Mouse (Mus musculus) intestine, embryonic 14.5 days (tissue): ENCODE measurements around the gene Cyp4a30b. TPM values are rescaled to one million over a fixed set of nuclear protein-coding genes. Genes with fewer than 3 reads are reported as not detected.
"Not testable (repeated sequence)": the region's sequence is repeated elsewhere in the genome, so short reads cannot be mapped to it uniquely, and the experiment has no call there.

Experiments used
- ATAC-seq: fragments of 200-750 bp; cut with Nextera tagmentation; replicated peaks from 2 replicates; pipeline ENCODE4 v1.8.0; 2017; ENCODE audit warnings: low read depth, moderate number of reproducible peaks, moderate TSS enrichment, moderate library complexity; ENCODE audit not compliant: low FRiP score, low TSS enrichment
- DNase-seq: peaks from one replicate; pipeline ENCODE4 v3.0.0-alpha.2; 2018; ENCODE audit warnings: low spot score
- H3K27ac ChIP-seq: fragments of 300-500 bp; sonication (generic); 2 replicates; pipeline ENCODE4 v1.5.1; 2014; ENCODE audit warnings: low read depth, mild to moderate bottlenecking, control low read depth
- H3K27me3 ChIP-seq: fragments of 300-500 bp; sonication (generic); replicated peaks from 2 replicates; pipeline ENCODE4 v1.6.1; 2014; ENCODE audit warnings: low read length, control low read depth; ENCODE audit not compliant: control insufficient read depth, insufficient read depth
- H3K36me3 ChIP-seq: fragments of 300-500 bp; sonication (generic); 2 replicates; pipeline ENCODE4 v1.6.1; 2014; ENCODE audit warnings: low read length, control low read depth; ENCODE audit not compliant: control insufficient read depth, insufficient read depth
- H3K4me1 ChIP-seq: fragments of 300-500 bp; sonication (generic); replicated peaks from 2 replicates; pipeline ENCODE4 v1.6.1; 2014; ENCODE audit warnings: low read length, control low read depth, mixed read lengths; ENCODE audit not compliant: control insufficient read depth, insufficient read depth
- H3K4me2 ChIP-seq: fragments of 300-500 bp; sonication (generic); 2 replicates; pipeline ENCODE4 v1.6.1; 2014; ENCODE audit warnings: low read length
- H3K4me3 ChIP-seq: fragments of 300-500 bp; sonication (generic); 2 replicates; pipeline ENCODE4 v1.5.1; 2014; ENCODE audit warnings: low read depth, low read length, control low read depth, mixed read lengths
- H3K9ac ChIP-seq: fragments of 300-500 bp; sonication (generic); 2 replicates; pipeline ENCODE4 v1.6.1; 2014; ENCODE audit warnings: mild to moderate bottlenecking, low read length
- H3K9me3 ChIP-seq: fragments of 300-500 bp; sonication (generic); 2 replicates; pipeline ENCODE4 v1.6.1; 2016; ENCODE audit warnings: low read length, control low read depth; ENCODE audit not compliant: control insufficient read depth
- WGBS: fragments of 180-500 bp; shearing (Covaris S2); extraction: QIAGEN DNeasy Blood & Tissue Kit; methylation state at CpG from one replicate; pipeline ENCODE4 v1.1.7; 2014; 5-methylcytosine and 5-hydroxymethylcytosine counted together
- polyA plus RNA-seq: library from polyadenylated mRNA; unstranded; fragments of >200 nt; fragmentation: Nextera tagmentation; extraction: Ambion mirVana; gene quantifications from 2 replicates; pipeline ENCODE4 v1.2.1, GENCODE M21; 2014

Gene Cyp4a30b
- not detected in 2 replicates for polyA plus RNA-seq

DNA sequence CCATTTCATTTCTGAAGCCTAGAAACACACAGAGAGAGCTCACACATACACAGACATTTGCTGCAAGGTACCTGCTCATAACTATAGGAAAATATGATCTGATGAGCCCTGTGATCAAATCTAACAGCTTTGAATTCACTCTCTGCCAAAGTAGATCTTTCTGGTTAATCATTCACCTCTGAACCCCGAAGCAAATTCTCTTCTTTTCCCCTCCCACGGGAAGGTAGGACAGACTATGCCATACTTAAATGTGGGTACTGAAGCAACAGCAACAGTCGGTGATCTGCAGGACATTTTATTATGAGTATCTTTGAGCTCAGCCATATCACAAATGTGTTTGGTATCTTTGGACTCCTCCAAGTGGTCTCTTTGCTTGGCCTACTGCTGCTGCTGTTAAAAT, at the start of gene Cyp4a30b:
TSS of gene Cyp4a30b (plus strand) at position 301 of the 400 bp plus-strand sequence.
- Histone ChIP-seq H3K9me3 (no peaks in the 10 kb centered on the region), H3K27me3 (no peaks in the 10 kb centered on the region), H3K9ac (no peak within 1 kb of the TSS), H3K4me1 (no peaks in the 10 kb centered on the region), H3K36me3 (no peaks in the 10 kb centered on the region), H3K27ac (no peak within 1 kb of the TSS), H3K4me2 (no peak within 1 kb of the TSS), H3K4me3 (no peak within 1 kb of the TSS)
- 66% methylated on average over 3 of the region's 3 CpGs for WGBS
- no peak for ATAC-seq
- DNase-seq, result no peak

DNA sequence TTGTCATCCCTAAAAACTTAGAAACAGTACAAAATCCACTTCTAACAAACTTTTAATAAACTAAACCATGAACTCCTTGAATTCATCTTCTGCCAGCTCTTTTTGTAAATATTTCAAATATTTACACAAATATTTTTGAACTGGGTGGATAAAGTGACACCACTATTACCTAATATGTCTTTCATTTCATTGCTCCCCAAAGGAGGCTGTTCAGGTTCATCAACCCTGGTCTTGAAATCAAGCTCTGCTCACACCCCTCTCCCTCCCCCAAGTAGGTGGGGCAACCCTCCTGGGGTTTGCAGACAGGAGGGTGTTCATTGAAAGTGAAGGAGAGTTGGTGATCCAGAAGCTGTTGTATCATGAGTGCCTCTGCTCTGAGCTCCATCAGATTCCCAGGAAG, 41.1 kb upstream of the Cyp4a30b start, which contains the start of gene Cyp4a12b:
TSS of gene Cyp4a12b (plus strand) at position 301 of the 400 bp plus-strand sequence.
- not testable (repeated sequence) for ATAC-seq, H3K4me1 ChIP-seq

DNA sequence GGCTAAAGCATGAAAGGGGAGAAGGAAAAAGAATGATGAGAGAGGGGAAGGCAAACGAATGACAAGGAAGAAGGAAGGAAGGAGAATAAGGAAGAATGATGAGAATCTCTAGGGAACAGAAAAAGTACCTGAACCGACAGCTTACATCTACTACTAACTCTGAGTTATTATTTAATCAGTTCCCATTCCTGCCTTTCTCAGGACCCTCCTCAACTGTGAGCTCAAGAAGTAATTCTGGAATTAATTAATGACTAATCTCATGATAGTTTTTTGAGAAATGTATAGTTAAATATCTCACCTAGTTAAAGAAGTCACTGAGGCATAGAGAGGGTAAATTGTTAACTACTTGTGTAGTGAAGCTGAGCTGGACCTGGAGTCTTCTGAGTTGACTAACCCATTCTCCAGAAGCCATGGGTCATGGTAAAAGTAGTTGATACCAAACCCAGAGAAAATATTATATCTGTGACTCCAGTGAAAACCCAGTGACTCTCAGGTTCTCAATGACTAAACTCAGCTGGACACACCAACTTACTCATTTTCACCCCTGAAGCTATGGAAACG, 1.7 kb upstream of the Cyp4a30b start:
- H3K4me1 ChIP-seq, result no peaks in the 10 kb centered on the region
- H3K27me3 ChIP-seq, result no peaks in the 10 kb centered on the region
- DNase-seq (no peak), ATAC-seq (no peak)
- no peak overlapping the region for H3K4me3 ChIP-seq
- no peaks in the 10 kb centered on the region for H3K9me3 ChIP-seq
- H3K4me2 ChIP-seq, result no peak overlapping the region
- no peaks in the 10 kb centered on the region for H3K36me3 ChIP-seq
- WGBS, result 70% methylated on average over 3 of the region's 3 CpGs
- H3K27ac ChIP-seq, result no peak overlapping the region
- H3K9ac ChIP-seq, result no peak overlapping the region

More for the DNA sequence above, 41.1 kb upstream of the Cyp4a30b start, which contains the start of gene Cyp4a12b:
- not testable (repeated sequence) for DNase-seq, H3K9me3 ChIP-seq, H3K27me3 ChIP-seq, H3K27ac ChIP-seq, H3K36me3 ChIP-seq, H3K9ac ChIP-seq, H3K4me3 ChIP-seq, H3K4me2 ChIP-seq

DNA sequence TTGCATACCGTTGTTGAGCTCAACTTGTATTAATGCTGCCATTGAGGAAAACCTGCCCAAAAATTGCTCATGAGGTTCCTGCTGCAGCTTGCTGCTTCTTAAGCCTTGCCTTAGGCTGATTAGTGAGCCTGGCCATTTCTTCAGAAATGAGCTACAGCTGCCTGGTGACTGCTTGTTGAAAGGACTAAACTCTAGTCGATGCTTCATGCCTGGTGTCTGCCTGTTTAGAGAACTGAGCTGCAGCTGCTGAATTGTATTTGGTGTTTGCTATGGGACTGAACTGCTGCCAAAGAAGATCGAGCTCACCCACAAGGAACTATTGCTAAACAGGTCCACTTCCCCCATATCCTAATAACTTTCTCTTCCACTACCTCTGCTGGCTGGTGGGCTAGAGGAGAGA, 21.2 kb downstream of the Cyp4a30b start:
- WGBS, result 76% methylated on average over 3 of the region's 3 CpGs
- not testable (repeated sequence) for DNase-seq, H3K9me3 ChIP-seq, H3K36me3 ChIP-seq, H3K4me3 ChIP-seq, H3K27me3 ChIP-seq, H3K9ac ChIP-seq, H3K27ac ChIP-seq, H3K4me1 ChIP-seq, H3K4me2 ChIP-seq, ATAC-seq

DNA sequence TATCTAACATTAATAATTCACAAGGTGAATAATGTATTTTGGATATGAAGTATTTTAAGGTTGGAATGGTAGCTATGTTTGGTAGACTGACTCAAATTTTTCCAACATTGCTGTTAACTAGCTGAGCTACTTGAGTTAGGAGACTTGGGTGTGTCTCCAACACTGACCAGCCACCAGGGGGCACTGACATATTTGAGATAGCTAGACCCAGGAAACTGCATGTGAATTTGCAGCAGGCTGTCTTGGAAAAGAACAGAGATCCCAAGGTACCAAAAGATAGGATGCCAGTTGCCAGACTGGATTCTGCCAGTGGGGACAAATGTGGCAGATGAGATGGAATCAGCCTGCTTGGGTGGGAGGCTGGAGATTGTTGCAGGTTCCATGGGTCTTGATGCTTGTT, 23.6 kb downstream of the Cyp4a30b start:
- not testable (repeated sequence) for DNase-seq, H3K27ac ChIP-seq, H3K9ac ChIP-seq, H3K4me3 ChIP-seq, H3K4me1 ChIP-seq, H3K9me3 ChIP-seq, H3K27me3 ChIP-seq, H3K4me2 ChIP-seq, H3K36me3 ChIP-seq, ATAC-seq

DNA sequence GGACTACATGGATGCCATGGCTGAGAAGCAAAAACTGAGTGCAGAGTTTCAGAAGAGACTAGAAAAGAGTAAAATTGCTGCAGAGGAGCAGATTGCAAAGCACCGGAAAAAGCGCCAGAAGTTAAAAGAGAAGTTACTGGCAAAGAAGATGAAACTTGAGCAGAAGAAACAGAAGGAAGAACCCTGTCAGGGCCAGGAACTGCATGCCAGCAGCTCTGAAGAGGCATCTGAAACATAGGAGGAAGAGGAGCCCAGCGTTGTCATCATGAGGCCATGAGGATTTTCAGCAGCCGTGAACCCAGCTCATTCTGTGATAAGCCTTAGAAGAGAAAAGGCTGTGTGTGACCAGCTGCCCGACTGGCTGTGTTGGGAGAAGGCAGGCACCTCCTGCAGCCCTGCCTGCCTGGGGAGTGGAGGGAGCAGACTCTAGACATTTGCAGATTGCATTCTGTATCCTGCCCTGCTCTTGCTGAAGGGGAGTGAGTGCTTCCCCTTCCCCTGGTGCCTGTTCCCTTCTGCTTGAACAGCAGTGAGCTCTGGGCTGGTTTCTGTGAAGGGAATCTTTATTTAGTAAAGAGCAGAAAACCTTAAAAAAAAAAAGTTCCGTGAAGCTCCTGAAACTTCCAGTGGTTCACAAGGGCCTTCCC, 28.7 kb downstream of the Cyp4a30b start:
- H3K27me3 ChIP-seq, result no peaks in the 10 kb centered on the region
- no peak overlapping the region for H3K4me3 ChIP-seq
- 67% methylated on average over 6 of the region's 6 CpGs for WGBS
- H3K4me2 ChIP-seq, result no peak overlapping the region
- H3K9me3 ChIP-seq, result no peaks in the 10 kb centered on the region
- DNase-seq (no peak), ATAC-seq (no peak)
- no peak overlapping the region for H3K27ac ChIP-seq
- H3K36me3 ChIP-seq, result no peaks in the 10 kb centered on the region
- no peaks in the 10 kb centered on the region for H3K4me1 ChIP-seq
- H3K9ac ChIP-seq, result no peak overlapping the region

DNA sequence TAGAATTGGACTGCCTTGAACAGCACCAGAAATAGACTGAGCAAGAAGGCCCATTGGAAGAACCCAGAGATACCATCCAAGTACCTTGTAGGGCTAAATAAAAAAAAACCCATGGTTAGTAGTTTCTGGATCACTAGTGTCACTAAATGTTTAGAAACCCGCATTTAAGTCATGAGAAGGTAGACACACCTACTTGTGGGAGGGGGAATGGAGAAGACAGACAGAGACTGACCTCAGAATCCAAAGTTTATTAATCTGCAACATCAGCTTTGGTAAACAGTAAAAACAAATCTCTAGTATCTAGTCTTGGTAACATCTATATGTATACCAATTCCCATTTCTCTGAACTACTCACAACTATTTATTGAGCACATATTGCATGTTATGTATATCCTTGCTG, 43.6 kb downstream of the Cyp4a30b start, which contains the start of gene Cyp4a14:
TSS of gene Cyp4a14 (minus strand) at position 142 of the 400 bp plus-strand sequence.
- no peaks in the 10 kb centered on the region for H3K9me3 ChIP-seq
- no peaks in the 10 kb centered on the region for H3K27me3 ChIP-seq
- H3K4me1 ChIP-seq, result no peaks in the 10 kb centered on the region
- ATAC-seq, result no peak
- no peak within 1 kb of the TSS for H3K27ac ChIP-seq
- no peak for DNase-seq
- no peak within 1 kb of the TSS for H3K9ac ChIP-seq
- 82% methylated on average over 1 of the region's 1 CpGs for WGBS
- H3K4me3 ChIP-seq, result no peak within 1 kb of the TSS
- no peaks in the 10 kb centered on the region for H3K36me3 ChIP-seq
- H3K4me2 ChIP-seq, result no peak within 1 kb of the TSS

DNA sequence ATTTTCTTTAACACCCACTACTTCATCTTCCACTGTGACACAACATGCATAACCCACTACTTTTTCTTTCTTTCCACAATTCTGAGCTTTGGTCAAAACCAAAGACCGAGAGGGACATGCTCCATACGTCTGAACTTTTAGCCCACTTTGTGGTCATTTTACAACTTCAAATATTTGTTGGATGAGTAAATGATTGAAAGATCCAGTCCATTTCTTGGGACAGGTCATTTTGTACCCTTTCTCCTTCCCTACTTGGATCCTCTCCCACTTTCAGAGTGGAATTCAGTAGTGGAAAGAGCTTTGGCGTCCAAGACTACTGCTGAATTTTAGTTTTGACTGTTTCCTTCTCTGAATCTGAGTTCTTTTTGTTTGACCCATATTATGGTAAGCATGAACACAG, 45.1 kb downstream of the Cyp4a30b start:
- Histone ChIP-seq H3K9me3 (no peaks in the 10 kb centered on the region), H3K27me3 (no peaks in the 10 kb centered on the region), H3K4me1 (no peaks in the 10 kb centered on the region), H3K4me3 (no peak overlapping the region), H3K9ac (no peak overlapping the region), H3K36me3 (no peaks in the 10 kb centered on the region), H3K27ac (no peak overlapping the region), H3K4me2 (no peak overlapping the region)
- WGBS, result 86% methylated on average over 3 of the region's 3 CpGs
- DNase-seq (no peak), ATAC-seq (no peak)

DNA sequence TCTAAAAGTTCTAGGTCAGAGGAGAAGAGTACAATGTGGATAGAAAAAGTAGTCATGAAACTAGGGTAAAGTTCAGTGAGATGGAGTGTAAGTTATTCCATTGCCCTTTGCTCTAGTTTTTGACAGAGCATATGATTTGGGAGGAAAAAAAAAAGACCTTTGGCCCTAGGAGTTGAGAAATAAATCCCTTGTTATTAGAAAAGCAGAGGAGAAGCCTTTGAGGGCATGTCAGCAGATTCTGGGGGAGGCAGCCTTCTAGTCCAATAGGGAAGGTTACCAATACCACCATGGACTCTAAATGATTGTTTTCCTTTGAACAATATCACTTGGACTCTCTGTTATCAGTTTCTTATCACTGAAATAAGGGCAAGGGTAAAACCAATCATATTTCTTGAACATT, 61.6 kb downstream of the Cyp4a30b start:
- not testable (repeated sequence) for H3K27me3 ChIP-seq, H3K9ac ChIP-seq, H3K4me1 ChIP-seq, H3K4me2 ChIP-seq, H3K36me3 ChIP-seq, DNase-seq, H3K27ac ChIP-seq, H3K4me3 ChIP-seq, H3K9me3 ChIP-seq, ATAC-seq
